Mouse (Mus musculus): ENCODE results near the gene Hmgb4.

Gene Hmgb4

DNA sequence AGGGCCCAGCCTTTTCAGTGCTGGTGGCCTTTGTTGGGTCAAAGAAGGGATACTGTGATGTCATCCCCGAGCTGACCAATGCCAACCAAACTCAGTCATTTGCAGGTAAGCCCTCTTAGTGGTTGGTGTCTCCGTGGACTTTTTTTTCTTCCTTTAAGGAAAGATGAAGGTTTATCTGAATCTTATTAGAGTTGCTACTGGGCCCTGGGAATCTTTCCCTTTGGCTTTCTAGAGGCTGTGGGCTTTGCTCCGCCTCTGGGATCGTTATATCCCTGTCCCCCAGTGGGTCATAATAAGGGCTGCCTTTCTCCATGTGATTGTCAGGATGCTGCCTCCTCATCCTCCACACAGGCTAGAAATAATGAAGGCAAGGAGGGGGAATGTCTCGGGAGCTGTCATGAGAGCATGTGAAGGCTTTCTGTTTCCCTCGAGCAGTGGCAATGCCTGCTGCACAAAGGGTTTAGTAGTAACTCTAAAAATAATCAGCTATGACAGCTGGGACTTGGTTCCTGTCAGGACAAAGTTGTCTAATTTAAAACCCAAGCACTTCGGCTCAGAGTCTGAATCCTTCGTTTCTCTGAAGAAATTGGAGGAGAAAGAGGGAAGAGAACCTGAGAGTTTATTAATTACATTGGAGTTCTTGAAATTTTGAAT is at the start of gene Hmgb4:
TSS of gene Hmgb4 (minus strand) at position 51 of the 654 bp plus-strand sequence.
- no peak for DNase-seq

DNA sequence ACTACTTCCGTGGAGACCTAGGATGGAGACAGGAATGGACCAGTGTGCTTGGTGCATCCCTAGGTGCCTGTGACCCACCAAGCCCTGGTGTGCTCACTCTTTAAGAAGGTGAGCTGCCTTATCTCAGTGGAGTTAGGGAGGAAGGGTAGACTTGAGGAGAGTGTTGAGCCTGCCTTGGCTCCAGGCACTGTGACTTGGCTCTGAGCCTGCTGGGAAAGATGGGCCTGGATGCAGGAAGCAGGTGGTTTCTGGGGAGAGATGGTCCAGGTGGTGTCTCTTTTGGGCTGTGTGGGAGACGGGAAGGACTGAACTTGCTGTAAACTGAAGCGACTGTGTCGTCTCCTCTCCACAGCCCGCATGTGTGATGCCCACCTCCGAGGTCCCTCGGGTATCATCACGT is 45.3 kb upstream of the Hmgb4 start:
- DNase-seq: no peak

DNA sequence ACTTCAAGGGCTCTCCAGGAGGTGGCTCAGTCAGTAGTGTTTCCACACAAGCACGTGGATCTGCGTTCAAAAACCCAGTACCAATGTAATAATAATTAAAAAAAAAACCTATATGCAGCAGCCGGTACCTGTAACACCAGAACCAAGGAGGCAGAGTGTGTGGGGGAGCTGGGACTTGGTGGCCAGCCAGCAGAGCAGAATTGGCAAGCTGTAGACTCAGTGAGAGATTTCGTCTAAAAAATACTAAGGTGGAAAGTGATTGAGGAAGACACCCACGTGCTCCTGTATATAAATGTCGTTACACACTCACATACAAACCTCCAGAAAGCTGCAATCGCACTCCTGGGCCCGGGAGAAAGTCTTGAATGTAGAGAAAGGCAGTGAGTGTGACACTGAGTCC is 43.3 kb upstream of the Hmgb4 start:
- no peak for DNase-seq

DNA sequence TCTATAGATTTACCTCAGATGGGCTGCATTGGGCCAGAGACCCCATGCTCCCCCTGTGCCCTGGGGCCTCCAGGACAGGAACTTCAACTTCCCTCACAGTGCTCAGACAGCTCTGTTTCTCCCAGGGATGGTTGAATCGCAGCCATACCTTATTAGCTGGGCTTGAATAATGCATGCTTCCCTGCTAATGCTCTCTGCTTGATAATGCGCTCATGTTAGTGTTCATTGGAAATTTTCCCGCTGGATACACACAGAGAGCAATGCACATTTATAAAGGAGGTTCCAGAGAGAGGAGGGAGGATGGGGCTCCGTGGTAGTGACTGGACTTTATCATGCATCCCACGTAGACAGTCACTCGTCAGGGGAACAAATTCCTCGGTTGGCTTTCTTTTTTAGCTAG is 27.3 kb upstream of the Hmgb4 start:
- DNase-seq: no peak

DNA sequence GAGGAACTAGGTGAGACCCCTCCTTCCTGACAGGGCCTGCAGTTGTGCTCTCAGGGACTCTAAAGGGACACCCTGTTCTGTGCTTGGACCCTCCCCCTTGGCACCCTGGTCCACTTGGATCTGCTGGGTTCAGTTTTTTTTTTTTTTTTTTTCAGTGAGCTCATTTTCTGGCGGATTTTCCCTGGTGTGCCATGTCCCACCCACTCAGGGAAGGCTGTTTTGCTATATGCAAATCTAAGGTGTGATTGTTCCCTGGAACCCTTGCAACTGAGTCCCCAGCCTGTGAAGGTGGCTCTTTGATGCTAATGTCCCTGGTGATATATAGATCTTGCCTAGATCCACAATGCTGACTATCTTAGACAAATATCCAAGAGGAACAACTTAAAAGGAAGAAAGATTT is 24.3 kb upstream of the Hmgb4 start:
- DNase-seq: no peak

DNA sequence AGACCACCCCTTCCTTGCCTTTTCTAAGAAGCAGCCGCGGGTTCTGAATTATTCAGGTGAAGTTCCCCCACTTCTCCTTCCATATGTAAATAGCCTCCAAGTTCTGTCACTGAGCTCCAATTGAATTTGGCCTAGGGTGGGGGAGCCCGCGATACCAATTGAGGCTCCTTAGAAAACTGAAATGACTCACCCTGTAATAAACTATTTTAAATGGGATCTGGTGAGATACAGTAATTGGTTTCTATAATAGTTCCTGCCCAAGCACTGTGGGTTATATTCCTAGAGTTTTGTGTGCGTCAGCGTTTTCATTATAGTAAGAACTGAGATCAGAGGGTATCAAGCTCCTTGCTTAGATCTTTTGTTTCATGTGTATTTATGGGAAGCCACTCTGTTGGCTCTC is 14.8 kb upstream of the Hmgb4 start:
- no peak for DNase-seq

DNA sequence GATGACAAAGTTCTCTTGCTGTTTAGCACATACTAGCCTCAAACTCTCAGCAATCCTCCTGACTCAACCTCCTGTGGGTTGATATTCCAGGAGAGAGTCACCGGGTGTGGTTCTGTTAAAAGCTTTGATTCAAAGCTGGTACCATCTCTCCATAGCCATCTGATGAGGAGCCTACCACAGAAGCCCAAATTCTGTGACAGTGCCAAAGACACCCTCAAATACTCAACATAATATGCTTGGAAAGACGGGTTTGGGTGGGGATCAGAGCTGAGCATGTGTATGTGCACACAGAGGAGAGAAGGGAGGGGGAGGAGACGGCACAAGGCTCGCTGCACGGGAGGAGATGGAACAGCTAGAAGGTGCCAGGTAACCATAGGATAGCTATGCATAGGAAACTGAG is 14.4 kb upstream of the Hmgb4 start:
- DNase-seq: no peak

DNA sequence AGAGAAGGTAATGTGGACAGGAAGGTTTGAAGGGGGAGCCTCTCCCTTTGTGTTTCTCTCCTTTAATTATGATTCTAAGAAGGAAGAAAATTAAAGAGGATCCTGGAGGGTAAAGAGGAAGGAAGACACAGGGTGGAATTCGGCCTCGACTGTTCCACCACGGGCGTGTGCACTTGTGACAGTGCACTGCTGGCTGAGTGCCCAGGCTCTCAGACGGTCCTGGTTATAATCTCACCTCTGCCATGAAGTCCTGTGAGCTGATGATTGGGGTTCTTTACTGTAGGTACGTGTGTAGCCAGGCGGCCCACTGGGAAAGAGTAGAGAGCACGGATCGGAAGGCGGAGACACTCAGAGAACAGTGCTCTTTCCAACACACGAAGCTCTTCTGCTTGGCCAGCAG is 12.4 kb upstream of the Hmgb4 start:
- DNase-seq: no peak

DNA sequence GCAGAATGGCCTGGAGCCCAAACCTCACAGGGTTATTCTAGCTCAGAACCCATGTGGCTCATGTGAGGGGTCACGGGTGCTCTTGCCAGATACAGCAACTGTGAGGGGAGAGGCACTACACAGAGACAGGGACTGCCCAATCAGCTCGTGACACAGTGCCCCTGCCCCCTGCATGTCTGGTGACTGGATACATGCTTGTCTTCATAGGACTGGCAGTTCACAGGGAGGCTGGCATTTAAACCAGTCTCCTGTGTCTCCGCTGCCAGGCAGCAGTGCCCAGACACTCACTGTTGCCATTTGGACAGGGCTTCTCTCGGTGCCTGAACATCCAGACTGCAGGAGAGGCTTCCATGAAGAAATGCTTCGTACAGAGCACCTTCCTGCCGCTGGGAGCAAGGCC is 11.7 kb upstream of the Hmgb4 start:
- DNase-seq: no peak

DNA sequence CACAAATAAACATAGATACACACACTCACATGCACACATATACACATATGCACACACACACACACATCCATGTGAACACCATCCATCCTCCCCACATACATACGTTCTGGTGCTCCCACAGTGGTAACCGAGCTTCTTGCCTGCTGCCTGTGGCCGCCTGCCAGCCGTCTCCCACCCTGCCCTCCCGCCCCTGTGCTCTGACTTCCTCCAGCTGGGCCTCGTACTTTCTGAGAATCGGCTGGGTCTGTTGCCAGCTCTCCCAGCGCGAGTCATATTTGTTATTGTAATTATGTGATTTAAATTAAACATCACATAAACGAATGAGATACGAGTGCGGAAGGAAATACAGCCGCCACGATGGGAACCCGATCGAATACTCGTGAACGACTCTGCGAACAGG is 10.2 kb upstream of the Hmgb4 start:
- peak; percentile 76 to 89 for DNase-seq

DNA sequence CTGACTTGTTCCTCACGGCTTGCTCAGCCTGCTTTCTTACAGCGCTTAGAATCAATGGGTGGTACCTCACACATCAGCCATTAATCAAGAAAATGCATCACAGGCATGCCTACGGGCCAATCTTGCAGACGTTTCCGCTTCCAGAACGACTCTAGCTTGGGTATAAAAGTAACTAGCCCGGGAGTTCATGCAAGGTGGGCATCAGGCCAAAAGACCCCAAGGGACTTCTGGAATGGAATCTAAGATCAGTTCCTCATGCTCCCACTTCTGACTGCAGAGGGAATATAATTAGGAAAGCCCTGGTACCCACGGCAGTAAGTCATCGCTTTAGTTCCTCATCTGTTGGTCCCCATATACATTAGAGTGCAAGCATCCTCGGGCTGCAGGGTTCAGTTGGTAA is 9.4 kb upstream of the Hmgb4 start:
- DNase-seq: no peak

DNA sequence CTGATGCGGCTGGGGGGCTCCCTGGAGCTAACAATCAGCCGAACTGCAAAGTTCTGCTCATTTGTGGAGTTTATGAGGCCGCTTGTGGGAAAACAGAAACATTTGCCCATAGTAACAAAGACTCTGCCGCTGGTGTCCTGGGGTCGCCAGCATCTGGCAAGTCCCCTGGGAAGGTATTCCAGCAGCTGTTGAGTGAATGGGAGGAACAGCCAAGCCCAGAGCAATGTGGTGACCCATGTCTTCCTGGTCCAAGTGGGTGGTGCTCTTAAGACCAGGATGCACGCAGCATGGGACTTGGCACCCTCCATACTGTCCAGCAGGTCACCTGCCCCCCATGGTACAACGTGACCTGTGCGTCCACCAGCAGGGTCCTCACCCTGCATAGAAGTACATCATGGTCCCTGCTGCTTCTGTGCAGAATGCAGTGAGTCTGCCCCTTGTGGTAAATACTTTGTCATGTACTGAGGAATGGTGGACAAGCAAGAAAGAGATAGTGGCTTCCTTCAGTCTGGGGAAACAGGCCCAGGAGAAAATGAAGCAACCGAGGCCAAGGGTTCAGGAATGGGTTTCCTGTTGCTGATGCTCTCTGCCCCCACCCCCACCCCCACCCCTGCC is 8.6 kb upstream of the Hmgb4 start:
- peak in 1 of 2 experiments; percentile 39 for DNase-seq

DNA sequence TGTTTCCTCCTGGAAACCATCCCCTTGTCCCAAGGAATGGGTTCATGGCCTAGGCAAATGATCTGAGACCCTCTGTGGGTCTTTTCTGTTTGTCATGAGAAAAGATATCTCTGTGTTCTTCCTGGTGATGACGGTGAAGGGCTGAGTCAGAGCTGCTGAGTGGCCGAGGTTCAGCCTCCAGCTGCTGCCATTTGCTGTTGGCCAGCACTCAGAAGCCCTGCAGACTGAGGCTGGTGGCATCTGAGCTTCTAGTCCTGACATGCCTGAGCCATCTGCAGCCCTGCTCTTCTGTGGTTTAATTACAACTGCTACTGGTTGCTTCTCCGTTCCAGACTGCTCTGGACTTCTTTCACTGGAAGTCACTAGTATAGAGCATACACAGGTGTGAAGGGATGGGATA is 4.6 kb upstream of the Hmgb4 start:
- peak in 1 of 2 experiments; percentile 66 for DNase-seq

DNA sequence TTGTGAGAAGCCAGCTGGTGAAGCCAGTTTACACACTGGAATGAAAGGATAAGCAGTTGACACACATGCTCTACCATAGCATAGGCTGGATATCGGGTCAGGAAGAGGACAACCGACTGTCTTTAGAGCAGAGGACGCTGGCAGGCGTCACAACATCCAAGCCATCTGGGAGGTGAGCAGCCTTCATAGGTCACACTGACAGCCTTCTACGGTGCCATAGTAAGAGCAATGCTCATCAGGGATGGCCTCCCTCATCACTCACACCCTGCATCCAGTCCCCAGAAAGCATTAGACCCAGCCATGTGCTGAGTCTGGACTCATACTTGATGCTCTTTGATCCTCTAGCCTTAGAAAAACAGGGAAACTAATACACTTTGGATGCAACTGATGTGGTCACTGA is 3.7 kb upstream of the Hmgb4 start:
- peak; percentile 38 to 80 for DNase-seq

DNA sequence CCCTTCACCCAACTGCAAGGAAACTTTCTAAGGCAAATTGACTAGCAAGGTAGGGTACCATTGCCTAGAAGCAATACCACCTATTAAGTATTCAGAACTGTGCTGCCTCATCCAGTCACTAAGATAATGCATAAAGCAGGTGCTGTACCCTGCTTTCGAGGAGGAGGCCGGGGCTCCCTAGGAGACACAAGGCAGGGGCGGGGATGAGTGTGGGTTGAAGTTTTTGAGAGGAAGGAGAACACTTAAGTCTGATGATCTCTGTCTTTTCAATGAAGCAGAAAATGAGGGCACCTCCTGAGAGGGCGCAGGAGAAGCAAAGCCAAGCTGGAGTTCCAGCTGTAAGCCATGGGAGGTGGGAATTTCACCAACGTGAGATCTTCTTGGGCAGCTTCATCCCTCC is 1.5 kb downstream of the Hmgb4 start:
- no peak for DNase-seq

DNA sequence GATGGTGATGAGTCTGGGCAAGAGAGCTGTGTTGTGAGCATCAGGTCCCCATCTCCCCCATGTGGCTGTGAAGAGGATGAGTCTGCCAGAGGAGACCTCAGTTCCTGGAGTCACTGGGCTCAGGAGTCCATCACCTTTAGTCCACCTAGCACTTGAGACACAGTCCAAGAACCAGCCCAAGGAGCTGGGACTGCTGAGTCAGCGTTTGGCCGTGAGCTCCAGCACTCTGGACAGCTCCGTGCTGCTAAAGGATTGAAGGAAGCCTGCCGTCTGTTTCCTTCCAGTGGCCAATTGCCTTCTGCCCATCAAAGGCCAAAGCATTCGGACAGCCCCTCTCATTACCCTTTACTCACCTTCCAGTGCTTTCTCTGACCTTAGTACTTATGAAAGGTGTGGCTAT is 12.1 kb downstream of the Hmgb4 start:
- DNase-seq: peak; percentile 52 to 54

DNA sequence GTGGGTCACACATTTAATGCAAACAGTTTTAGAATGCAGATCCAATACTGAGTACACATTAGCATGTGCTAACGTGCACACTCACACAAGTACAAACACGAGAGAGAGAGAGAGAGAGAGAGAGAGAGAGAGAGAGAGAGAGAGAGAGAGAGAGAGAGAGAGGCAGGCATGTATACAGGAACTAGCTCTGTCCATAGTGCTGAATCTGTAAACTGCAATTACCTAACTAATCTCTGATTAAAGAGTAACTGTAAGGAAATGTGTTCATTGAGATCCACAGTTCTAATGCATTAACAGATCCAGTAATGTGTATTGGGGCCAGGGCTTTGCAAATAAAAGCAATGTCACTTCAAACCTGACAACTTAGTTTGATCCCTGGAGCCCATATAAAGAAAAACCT is 15.6 kb downstream of the Hmgb4 start:
- DNase-seq: no peak

DNA sequence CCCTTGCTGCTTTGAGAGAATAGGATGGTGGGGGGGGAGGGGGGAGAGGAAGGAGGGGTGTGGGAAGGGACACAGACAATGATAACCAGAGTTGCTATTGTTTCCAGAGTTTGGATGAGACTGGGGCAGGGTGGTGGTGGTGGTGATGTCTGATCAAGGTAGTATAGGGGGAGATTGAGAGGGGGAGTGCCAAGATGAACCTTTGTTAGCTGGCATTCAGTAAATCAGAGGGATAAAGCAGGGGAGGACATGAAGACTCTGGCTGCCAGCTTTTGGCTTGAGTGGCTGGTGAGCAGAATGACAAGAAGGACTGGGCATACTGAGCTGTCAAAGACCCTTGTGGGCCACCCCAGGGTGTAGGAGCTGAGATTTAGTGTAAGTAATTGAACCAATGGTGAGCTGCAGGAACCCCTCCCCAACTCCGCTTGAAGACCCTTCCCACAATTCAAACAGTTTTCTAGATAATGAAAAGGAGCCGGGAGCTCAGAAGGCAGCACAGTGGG is 18.9 kb downstream of the Hmgb4 start:
- DNase-seq: no peak

DNA sequence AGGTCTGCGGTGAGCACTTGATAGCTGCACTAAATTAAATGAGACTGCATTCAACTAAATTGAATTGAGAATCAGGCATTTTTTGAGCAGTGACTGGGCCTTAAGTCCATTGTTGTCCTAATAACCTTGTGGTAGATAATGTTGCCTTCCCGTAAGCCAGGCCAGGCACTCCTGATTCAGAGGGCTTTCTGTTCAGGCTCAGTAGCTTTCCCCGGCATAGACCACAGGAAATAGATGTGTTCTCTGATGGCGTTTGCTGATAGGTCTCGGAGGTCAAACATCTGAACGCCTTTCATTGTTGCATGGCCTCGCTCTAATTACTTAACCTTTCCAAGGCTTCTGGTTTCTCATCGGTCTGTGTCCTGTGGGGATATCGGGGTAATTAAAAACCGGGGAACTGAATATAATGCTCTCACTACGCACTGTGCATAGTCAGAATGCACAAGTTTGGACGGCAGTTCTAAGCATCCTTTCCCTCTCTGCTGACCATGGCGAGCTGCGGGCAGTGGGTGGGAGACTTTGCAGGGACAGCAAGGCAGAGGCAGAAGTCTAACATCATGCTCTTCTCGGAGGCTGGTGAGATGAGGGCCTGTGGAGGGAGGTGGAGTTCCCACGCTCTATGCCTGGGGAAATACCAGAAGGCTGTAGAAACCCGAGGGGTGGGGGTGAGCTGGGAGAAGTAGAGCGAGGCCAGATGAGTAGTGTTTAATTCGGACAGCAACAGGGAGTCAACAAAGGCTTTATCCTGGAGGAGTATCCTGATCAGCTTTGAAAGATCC is 19.5 kb downstream of the Hmgb4 start:
- no peak for DNase-seq

DNA sequence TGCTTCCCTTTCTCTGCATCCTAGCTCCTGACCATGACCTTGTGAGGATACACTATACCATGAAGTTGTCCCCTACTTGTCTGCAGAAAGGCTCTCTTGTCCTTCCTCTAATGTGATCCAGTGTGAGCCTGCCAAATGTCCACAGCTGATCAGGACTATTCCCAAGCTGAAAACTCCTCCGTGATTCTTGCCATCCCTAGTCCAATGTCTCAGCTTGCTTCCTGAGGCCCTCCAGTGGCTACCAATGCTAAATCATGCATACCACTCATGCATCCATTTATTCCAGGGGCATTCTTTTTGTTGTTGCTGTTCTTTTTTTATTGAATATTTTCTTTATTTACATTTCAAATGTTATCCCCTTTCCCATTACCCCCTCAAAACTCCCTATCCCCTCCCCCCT is 21.6 kb downstream of the Hmgb4 start:
- DNase-seq: no peak

DNA sequence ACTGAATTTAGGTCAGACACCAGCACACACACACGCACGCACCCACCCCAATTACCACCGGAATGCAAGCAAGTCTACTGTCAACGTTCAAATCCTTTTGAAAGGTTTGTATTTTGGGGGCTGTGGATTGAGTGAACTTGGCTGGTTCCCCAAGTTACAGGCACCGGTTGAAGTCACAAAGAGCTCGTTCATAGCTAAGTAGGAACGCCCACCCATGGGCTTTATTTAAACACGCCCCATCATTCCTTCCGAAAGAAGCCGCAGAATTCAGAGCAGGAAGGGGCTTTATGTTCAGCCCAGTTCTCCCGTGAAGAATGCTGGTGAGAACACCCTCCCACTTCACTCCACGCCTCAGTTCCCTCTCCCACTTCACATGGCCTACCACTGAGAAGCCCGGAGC is 27.3 kb downstream of the Hmgb4 start:
- DNase-seq: no peak

DNA sequence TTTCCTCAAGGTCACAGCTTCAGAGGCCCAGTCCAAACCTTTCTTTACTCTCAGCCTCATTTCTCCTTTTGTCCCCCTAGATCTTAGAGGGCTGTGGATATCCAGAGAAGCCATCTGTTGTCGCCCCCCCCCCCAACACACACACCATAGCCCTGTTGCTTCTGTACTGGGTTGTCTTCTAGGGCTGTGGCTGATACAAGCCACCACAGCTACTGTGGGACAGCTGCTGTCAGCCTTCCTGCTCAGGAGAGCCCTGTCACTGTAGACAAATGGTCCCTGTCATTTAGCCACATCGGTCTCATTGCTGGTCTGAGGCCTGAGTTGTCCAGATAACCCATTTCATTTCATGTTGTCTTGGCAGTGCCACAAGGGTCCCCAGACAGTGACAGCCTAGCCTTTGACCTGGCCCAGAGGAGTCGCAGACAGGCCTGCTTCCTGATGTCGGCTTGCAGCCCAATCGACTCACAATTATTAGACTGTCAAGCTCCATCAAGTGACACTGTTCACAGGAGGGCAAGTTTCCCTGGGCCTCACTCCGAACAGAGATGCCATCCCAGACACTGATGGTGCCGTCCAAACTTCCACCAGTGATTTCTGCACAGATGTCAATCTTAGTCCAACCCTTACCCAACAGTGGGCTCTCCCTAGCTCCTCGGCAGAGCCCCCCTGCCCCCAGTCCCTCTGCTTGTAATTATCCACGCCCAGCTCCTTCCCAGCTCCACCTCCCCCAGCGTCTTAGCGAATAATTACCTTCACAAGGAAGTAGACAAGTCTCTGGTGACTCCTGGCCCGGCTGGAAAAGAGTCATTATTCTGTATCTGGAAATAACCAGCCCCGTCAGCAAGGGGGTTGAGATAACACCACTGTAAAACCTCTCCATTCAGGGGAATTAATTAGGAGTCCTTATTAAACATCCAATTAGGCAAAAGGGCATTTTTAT is 33.1 kb downstream of the Hmgb4 start:
- no peak for DNase-seq

DNA sequence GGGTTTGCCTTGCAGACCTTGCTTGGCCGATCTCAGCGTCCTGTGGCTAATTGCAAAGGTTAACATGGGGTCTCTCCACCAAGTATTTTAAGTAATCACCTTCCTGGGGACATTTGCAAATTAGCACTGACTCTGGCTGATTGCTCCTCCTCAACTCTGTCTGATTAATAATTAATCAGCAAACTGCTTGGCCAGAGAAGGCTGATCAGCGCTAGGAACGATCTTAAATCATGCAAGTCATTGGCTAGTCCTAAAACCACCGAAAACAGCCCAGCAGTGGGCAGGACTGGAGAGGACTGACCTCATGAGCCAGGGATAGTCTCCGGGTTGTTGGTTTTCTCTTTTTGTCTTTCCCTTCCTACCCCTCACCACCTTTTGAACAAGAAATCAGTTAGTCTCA is 36.3 kb downstream of the Hmgb4 start:
- DNase-seq: no peak

All from lung, postnatal 4 days (tissue).